Mouse (Mus musculus) lung, embryonic 14.5 days (tissue): ENCODE results near the gene Gm13289. TPM values are rescaled to one million over a fixed set of nuclear protein-coding genes. Genes with fewer than 3 reads are reported as not detected.
"Not testable (repeated sequence)": the region's sequence is repeated elsewhere in the genome, so short reads cannot be mapped to it uniquely, and the experiment has no call there.

Source experiments
- ATAC-seq: fragments of 200-750 bp; cut with Nextera tagmentation; 2 replicates; pipeline ENCODE4 v1.8.0; 2017; ENCODE audit warnings: mild to moderate bottlenecking, moderate TSS enrichment, moderate library complexity; ENCODE audit not compliant: insufficient read depth
- DNase-seq: peaks from one replicate; pipeline ENCODE4 v3.0.0-alpha.2; 2015
- H3K27ac ChIP-seq: fragments of 300-500 bp; sonication (generic); 2 replicates; pipeline ENCODE4 v1.5.1; 2014; ENCODE audit warnings: low read depth, mild to moderate bottlenecking, moderate library complexity
- H3K27me3 ChIP-seq: fragments of 300-500 bp; sonication (generic); 2 replicates; pipeline ENCODE4 v1.6.1; 2014; ENCODE audit warnings: low read length, control low read depth; ENCODE audit not compliant: insufficient read depth
- H3K36me3 ChIP-seq: fragments of 300-500 bp; sonication (generic); 2 replicates; pipeline ENCODE4 v1.6.1; 2014; ENCODE audit warnings: control low read depth; ENCODE audit not compliant: insufficient read depth
- H3K4me1 ChIP-seq: fragments of 300-500 bp; sonication (generic); 2 replicates; pipeline ENCODE4 v1.6.1; 2014; ENCODE audit warnings: antibody characterized with exemption, control low read depth; ENCODE audit not compliant: insufficient read depth
- H3K4me2 ChIP-seq: fragments of 300-500 bp; sonication (generic); 2 replicates; pipeline ENCODE4 v1.6.1; 2014; ENCODE audit warnings: mild to moderate bottlenecking
- H3K4me3 ChIP-seq: fragments of 300-500 bp; sonication (generic); 2 replicates; pipeline ENCODE4 v1.5.1; 2014; ENCODE audit warnings: low read depth, low read length
- H3K9ac ChIP-seq: fragments of 300-500 bp; sonication (generic); 2 replicates; pipeline ENCODE4 v1.6.1; 2014
- H3K9me3 ChIP-seq: fragments of 300-500 bp; sonication (generic); 2 replicates; pipeline ENCODE4 v1.6.1; 2016; ENCODE audit warnings: low read depth, low read length, control low read depth
- CTCF ChIP-seq: IDR thresholded peaks from 2 replicates; pipeline ENCODE4 v1.5.1; 2016; ENCODE audit warnings: antibody characterized with exemption, low read depth
- WGBS: fragments of 180-500 bp; shearing (Covaris S2); extraction: QIAGEN DNeasy Blood & Tissue Kit; methylation state at CpG from one replicate; pipeline ENCODE4 v1.1.7; 2014; 5-methylcytosine and 5-hydroxymethylcytosine counted together
- polyA plus RNA-seq: library from polyadenylated mRNA; unstranded; fragments of >200 nt; fragmentation: Nextera tagmentation; extraction: Ambion mirVana; gene quantifications from 2 replicates; pipeline ENCODE4 v1.2.1, GENCODE M21; 2014

Gm13289 gene
- polyA plus RNA-seq, 1 experiment from 2014 or later: not detected

- TF ChIP-seq CTCF: no peak
- no peak for ATAC-seq
- Histone ChIP-seq H3K9ac (no peak overlapping the region), H3K4me2 (no peak overlapping the region), H3K9me3 (no peaks in the 10 kb centered on the region), H3K27me3 (no peaks in the 10 kb centered on the region), H3K4me1 (no peaks in the 10 kb centered on the region), H3K27ac (no peak overlapping the region), H3K36me3 (no peaks in the 10 kb centered on the region), H3K4me3 (no peak overlapping the region)
- DNase-seq: no peak
- WGBS: 49% methylated on average over 6 of the region's 6 CpGs
These were observed 26.8 kb upstream of the Gm13289 start for GRCm38 (mm10) chr4:88749926-88750325.

- H3K27me3 ChIP-seq, H3K36me3 ChIP-seq, ATAC-seq, H3K4me1 ChIP-seq, H3K4me3 ChIP-seq, H3K4me2 ChIP-seq, H3K9me3 ChIP-seq, H3K9ac ChIP-seq, H3K27ac ChIP-seq, DNase-seq: not testable (repeated sequence)
- TF ChIP-seq CTCF: 0 out of 2 replicates have a peak, but pooled peaks have one; percentile 16
- 73% methylated on average over 15 of the region's 15 CpGs for WGBS
These were observed 21.8 kb upstream of the Gm13289 start, which contains the start of gene Gm13271 for GRCm38 (mm10) chr4:88754818-88755340. Gm13271 (plus strand) TSS chr4:88754868.

- ATAC-seq, H3K9me3 ChIP-seq, H3K36me3 ChIP-seq, H3K4me1 ChIP-seq, H3K27me3 ChIP-seq: not testable (repeated sequence)
- 9% methylated on average over 28 of the region's 31 CpGs for WGBS
- peak; percentile 48 for DNase-seq
- Histone ChIP-seq H3K9ac (peak overlapping the region; percentile 67), H3K4me3 (peak overlapping the region; percentile 46), H3K27ac (peak overlapping the region; percentile 97), H3K4me2 (peak overlapping the region; percentile 68)
These were observed 19.9 kb upstream of the Gm13289 start for GRCm38 (mm10) chr4:88756581-88757513.

DNA sequence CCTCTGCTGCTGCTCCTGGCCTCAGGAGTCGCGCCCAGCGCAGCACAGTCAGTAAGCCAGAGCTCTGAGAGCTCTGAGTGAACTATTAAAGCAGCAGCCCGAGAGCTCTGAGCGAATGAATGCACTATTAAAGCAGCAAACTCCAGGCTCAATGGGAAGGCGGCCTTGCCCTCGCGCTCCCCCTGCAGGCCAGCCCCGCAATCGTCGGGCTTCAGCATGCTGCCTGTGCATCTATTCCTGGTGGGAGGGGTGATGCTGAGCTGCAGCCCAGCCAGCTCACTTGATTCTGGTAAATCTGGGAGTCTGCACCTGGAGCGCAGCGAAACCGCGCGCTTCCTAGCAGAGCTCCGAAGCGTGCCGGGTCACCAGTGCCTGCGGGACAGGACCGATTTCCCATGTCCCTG is 19.1 kb upstream of the Gm13289 start:
- WGBS: 0% methylated on average over 14 of the region's 21 CpGs
- H3K4me1 ChIP-seq, H3K36me3 ChIP-seq, H3K9me3 ChIP-seq, H3K27me3 ChIP-seq: not testable (repeated sequence)
- TF ChIP-seq CTCF: peak; percentile 85
- ATAC-seq: peak; percentile 100
- H3K9ac ChIP-seq: peak overlapping the region; percentile 67; the same call in 1 of the 2 replicates
- H3K4me2 ChIP-seq: peak overlapping the region; percentile 68
- H3K4me3 ChIP-seq: peak overlapping the region; percentile 46
- DNase-seq: peak; percentile 94
- H3K27ac ChIP-seq: peak overlapping the region; percentile 97

DNA sequence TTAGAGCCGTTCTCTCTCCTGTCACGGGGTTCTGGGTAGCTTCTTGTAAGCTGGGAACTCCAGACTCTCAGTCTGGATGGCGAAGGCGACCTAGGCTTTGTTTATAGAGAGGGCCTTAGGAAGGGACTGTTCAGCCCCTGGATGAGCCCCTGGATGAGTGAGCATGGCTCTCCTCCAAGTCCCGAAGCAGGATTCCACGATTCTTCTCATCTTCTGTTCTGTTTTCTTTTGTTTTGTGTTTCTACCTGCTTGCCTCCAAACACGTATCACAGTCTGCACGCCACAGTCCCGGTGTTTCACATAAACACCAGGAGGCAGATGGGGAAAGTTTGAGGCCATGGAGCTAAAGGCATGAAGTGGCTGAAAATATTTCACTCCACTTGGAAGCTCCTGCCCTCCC is 18.0 kb upstream of the Gm13289 start:
- not testable (repeated sequence) for H3K4me1 ChIP-seq, DNase-seq, H3K27me3 ChIP-seq, H3K27ac ChIP-seq, H3K9me3 ChIP-seq, H3K4me3 ChIP-seq, H3K36me3 ChIP-seq, ATAC-seq, H3K9ac ChIP-seq, H3K4me2 ChIP-seq
- 90% methylated on average over 9 of the region's 9 CpGs for WGBS

GRCm38 (mm10) chr4:88759610-88760268 is 17.0 kb upstream of the Gm13289 start, which contains the start of gene Gm13283:
Gm13283 (plus strand) TSS chr4:88760119.
- H3K36me3 ChIP-seq, H3K4me1 ChIP-seq, H3K27me3 ChIP-seq, DNase-seq, H3K9me3 ChIP-seq, ATAC-seq, H3K9ac ChIP-seq: not testable (repeated sequence)
- 19% methylated on average over 8 of the region's 14 CpGs for WGBS
- peak within 1 kb of the TSS; percentile 50; the same call in 1 of the 2 replicates for H3K27ac ChIP-seq
- H3K4me2 ChIP-seq: peak within 1 kb of the TSS; percentile 48; the same call in 1 of the 2 replicates
- peak within 1 kb of the TSS; percentile 22; the same call in 1 of the 2 replicates for H3K4me3 ChIP-seq

- Histone ChIP-seq H3K4me3 (peak overlapping the region; percentile 22; the same call in 1 of the 2 replicates), H3K4me2 (peak overlapping the region; percentile 48; the same call in 1 of the 2 replicates), H3K27ac (peak overlapping the region; percentile 50; the same call in 1 of the 2 replicates)
- DNase-seq: peak; percentile 84
- TF ChIP-seq CTCF: peak; percentile 66
- H3K9me3 ChIP-seq, H3K27me3 ChIP-seq, ATAC-seq, H3K36me3 ChIP-seq, H3K9ac ChIP-seq, H3K4me1 ChIP-seq: not testable (repeated sequence)
- under 1% methylated on average over 18 of the region's 28 CpGs for WGBS
These were observed 16.3 kb upstream of the Gm13289 start for GRCm38 (mm10) chr4:88760431-88760830.

GRCm38 (mm10) chr4:88761776-88762175 is 14.9 kb upstream of the Gm13289 start:
- DNase-seq, H3K4me2 ChIP-seq, ATAC-seq, H3K4me1 ChIP-seq, H3K4me3 ChIP-seq, H3K9me3 ChIP-seq, H3K27me3 ChIP-seq, H3K36me3 ChIP-seq, H3K9ac ChIP-seq, H3K27ac ChIP-seq: not testable (repeated sequence)
- 62% methylated on average over 6 of the region's 8 CpGs for WGBS

GRCm38 (mm10) chr4:88762341-88762740 is 14.4 kb upstream of the Gm13289 start:
- H3K4me2 ChIP-seq: peak overlapping the region; percentile 43; the same call in 1 of the 2 replicates

More at GRCm38 (mm10) chr4:88762341-88762740, 14.4 kb upstream of the Gm13289 start:
- DNase-seq, H3K27ac ChIP-seq, H3K27me3 ChIP-seq, H3K4me3 ChIP-seq, H3K9me3 ChIP-seq, ATAC-seq, H3K9ac ChIP-seq, H3K4me1 ChIP-seq, H3K36me3 ChIP-seq: not testable (repeated sequence)
- 51% methylated on average over 9 of the region's 9 CpGs for WGBS
